Mouse (Mus musculus) heart, postnatal 0 days (tissue): ENCODE results near the gene Plcl1. TPM values are rescaled to one million over a fixed set of nuclear protein-coding genes. Genes with fewer than 3 reads are reported as not detected.

ENCODE experiments used
- ATAC-seq: fragments of 200-750 bp; cut with Nextera tagmentation; 2 replicates; pipeline ENCODE4 v1.8.0; 2017; ENCODE audit warnings: low read depth, moderate number of reproducible peaks, moderate library complexity; ENCODE audit not compliant: insufficient read depth
- DNase-seq: peaks from one replicate; pipeline ENCODE4 v3.0.0-alpha.2; 2016; ENCODE audit warnings: low spot score
- H3K27ac ChIP-seq: fragments of 300-500 bp; sonication (generic); 2 replicates; pipeline ENCODE4 v1.5.1; 2014; ENCODE audit warnings: low read depth, mild to moderate bottlenecking
- H3K27me3 ChIP-seq: fragments of 300-500 bp; sonication (generic); 2 replicates; pipeline ENCODE4 v1.6.1; 2014; ENCODE audit warnings: low read length, mixed read lengths; ENCODE audit not compliant: control insufficient read depth, insufficient read depth
- H3K36me3 ChIP-seq: fragments of 300-500 bp; sonication (generic); replicated peaks from 2 replicates; pipeline ENCODE4 v1.6.1; 2014; ENCODE audit warnings: low read length, mixed read lengths; ENCODE audit not compliant: control insufficient read depth, insufficient read depth
- H3K4me1 ChIP-seq: fragments of 300-500 bp; sonication (generic); 2 replicates; pipeline ENCODE4 v1.6.1; 2014; ENCODE audit warnings: antibody characterized with exemption; ENCODE audit not compliant: control insufficient read depth, insufficient read depth
- H3K4me2 ChIP-seq: fragments of 300-500 bp; sonication (generic); 2 replicates; pipeline ENCODE4 v1.6.1; 2014; ENCODE audit warnings: low read depth, mild to moderate bottlenecking, low read length, moderate library complexity
- H3K4me3 ChIP-seq: fragments of 300-500 bp; sonication (generic); 2 replicates; pipeline ENCODE4 v1.5.1; 2014; ENCODE audit warnings: low read depth, low read length
- H3K9ac ChIP-seq: fragments of 300-500 bp; sonication (generic); replicated peaks from 2 replicates; pipeline ENCODE4 v1.6.1; 2014; ENCODE audit warnings: low read depth, low read length, mixed read lengths
- H3K9me3 ChIP-seq: fragments of 300-500 bp; sonication (generic); replicated peaks from 2 replicates; pipeline ENCODE4 v1.6.1; 2016; ENCODE audit warnings: low read length; ENCODE audit not compliant: control insufficient read depth
- CTCF ChIP-seq: IDR thresholded peaks from 2 replicates; pipeline ENCODE4 v1.5.1; 2016; ENCODE audit warnings: antibody characterized with exemption, control low read depth, low read depth
- EP300 ChIP-seq: IDR thresholded peaks from 2 replicates; pipeline ENCODE4 v1.6.1; 2016; ENCODE audit warnings: antibody characterized with exemption, low read depth
- WGBS: fragments of 180-500 bp; shearing (Covaris S2); extraction: QIAGEN DNeasy Blood & Tissue Kit; methylation state at CpG from one replicate; pipeline ENCODE4 v1.1.7; 2014; 5-methylcytosine and 5-hydroxymethylcytosine counted together
- polyA plus RNA-seq: library from polyadenylated mRNA; unstranded; fragments of >200 nt; fragmentation: Nextera tagmentation; extraction: Ambion mirVana; gene quantifications from 2 replicates; pipeline ENCODE4 v1.2.1, GENCODE M21; 2015
- total RNA-seq: library from RNA; depleted of rRNA; stranded (reverse); fragments of >200 nt; gene quantifications from 2 replicates; pipeline ENCODE4 v1.2.3, GENCODE M21; 2014; ENCODE audit warnings: low replicate concordance

Plcl1 gene
- total and polyA plus RNA-seq, 2 experiments from 2014 or later = 0.11 to 1.2 TPM

DNA sequence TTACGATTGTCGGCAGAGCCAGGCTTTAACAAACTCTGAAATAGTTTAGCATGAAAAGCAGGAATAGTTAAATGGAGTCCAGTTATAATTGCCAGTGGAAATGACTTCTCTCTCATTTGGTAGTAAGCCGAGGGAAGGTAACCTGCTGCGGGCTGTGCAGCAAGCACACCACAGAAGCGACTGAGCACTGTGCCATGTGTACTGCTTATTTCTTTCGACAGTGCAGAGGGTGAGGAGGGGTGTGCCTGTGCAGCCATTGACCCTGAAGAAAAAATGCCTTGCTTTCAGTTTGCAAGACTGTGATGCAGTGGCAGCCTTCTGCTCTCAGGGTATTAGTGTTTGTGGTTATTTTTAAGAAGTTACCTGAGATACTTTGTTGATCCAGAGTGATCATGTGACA, 299.5 kb downstream of the Plcl1 start:
- no peak overlapping the region for H3K4me2 ChIP-seq
- no peak overlapping the region for H3K9ac ChIP-seq
- ATAC-seq = no peak
- H3K27me3 ChIP-seq = no peaks in the 10 kb centered on the region
- no peak overlapping the region for H3K27ac ChIP-seq
- no peaks in the 10 kb centered on the region for H3K9me3 ChIP-seq
- H3K4me3 ChIP-seq = no peak overlapping the region
- WGBS = 85% methylated on average over 6 of the region's 6 CpGs
- H3K4me1 ChIP-seq = no peaks in the 10 kb centered on the region
- H3K36me3 ChIP-seq = no peaks in the 10 kb centered on the region
- DNase-seq = no peak
- TF ChIP-seq EP300 = no peak
- TF ChIP-seq CTCF = no peak

DNA sequence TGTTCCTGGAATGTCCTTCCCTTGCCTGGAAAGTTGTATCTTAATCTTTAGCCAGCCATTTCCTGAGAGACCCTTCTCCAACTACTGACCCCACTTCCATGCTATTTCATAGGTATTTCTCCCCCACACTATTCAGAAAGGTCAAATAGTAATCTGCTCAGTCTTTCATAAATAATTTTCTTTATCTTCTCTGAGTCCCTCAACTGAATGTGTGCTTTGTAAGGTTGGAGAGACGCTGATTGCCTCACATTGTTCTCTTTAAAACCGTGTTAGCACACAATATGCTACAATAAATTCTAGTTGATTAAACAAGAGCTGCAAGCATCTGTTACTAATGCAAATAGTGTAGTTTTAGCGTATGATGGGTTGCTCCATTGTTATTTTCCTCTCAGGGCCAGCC, 300.0 kb downstream of the Plcl1 start:
- Histone ChIP-seq H3K9me3 (no peaks in the 10 kb centered on the region), H3K27me3 (no peaks in the 10 kb centered on the region), H3K9ac (no peak overlapping the region), H3K36me3 (no peaks in the 10 kb centered on the region), H3K4me2 (no peak overlapping the region), H3K27ac (no peak overlapping the region), H3K4me1 (no peaks in the 10 kb centered on the region), H3K4me3 (no peak overlapping the region)
- TF ChIP-seq EP300 = no peak
- TF ChIP-seq CTCF = no peak
- DNase-seq (no peak), ATAC-seq (no peak)
- WGBS = 67% methylated on average over 3 of the region's 3 CpGs

DNA sequence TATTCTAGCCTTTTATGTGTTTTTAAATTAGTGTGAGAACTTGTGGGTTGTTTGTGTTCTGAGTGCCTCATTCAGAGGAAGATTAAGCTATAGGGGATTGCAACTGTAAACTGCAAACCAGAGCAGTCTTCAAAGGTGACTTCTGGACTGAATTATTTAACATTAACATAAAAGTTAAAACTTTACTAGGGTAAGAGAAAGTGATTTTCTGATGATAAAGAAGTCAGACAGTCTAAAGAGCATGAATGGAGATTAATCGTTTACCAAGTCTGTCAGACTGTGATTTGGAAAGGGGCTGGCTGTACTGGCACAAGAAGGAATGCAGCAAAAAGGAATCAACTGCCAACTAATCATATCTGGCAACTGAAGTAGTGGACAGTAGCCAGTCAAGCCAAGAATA, 301.2 kb downstream of the Plcl1 start:
- Histone ChIP-seq H3K9me3 (no peaks in the 10 kb centered on the region), H3K4me2 (no peak overlapping the region), H3K36me3 (no peaks in the 10 kb centered on the region), H3K27ac (no peak overlapping the region), H3K4me1 (no peaks in the 10 kb centered on the region), H3K27me3 (no peaks in the 10 kb centered on the region), H3K9ac (no peak overlapping the region), H3K4me3 (no peak overlapping the region)
- TF ChIP-seq CTCF (no peak), EP300 (no peak)
- WGBS = 37% methylated on average over 1 of the region's 1 CpGs
- DNase-seq (no peak), ATAC-seq (no peak)

DNA sequence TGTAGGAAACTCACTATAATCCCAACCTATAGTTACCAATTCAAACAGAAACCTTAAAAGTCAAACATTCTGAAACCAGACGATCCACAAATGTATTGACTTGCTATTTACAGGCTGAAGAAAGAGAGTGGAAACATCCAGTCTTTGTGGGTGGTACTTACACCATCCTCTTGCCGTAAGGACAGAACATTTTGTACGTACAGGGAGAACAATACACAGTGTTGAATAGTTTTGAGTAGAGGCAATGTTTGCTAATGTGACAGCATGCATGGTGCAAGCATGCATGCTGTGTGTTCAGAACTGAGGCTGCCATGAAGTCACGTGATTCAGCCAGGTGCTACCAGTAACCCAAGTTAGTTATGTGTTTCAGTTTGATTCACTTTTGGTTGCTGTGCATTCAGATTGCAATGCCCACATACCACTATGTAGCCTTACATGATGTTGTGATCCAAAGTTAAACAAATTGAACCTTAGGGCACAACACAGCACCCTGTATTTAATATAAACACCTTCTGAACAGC, 311.6 kb downstream of the Plcl1 start:
- TF ChIP-seq CTCF (no peak), EP300 (no peak)
- Histone ChIP-seq H3K9ac (no peak overlapping the region), H3K27me3 (no peaks in the 10 kb centered on the region), H3K4me1 (no peaks in the 10 kb centered on the region), H3K9me3 (no peaks in the 10 kb centered on the region), H3K4me2 (no peak overlapping the region), H3K4me3 (no peak overlapping the region), H3K27ac (no peak overlapping the region), H3K36me3 (no peaks in the 10 kb centered on the region)
- ATAC-seq = no peak
- WGBS = 75% methylated on average over 4 of the region's 4 CpGs
- no peak for DNase-seq

DNA sequence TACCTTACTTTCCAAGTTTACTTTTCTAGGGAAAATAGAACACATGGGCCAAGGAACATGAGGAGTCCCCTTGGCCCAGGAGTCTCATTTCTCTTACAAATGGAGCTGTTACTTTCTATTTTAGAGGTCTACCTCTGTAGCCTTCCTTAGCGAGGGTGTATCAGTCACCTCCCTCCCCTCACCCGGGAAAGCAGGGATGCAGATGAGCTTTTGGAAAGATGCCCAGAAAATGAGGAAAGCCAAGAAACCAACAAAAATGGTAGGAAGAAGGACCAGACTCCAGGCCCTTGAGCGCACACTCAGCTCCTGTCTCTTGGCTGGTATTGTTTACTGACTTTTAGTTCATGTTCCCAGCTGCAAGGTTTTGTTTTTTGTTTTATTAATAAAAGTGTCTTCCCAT, 319.7 kb downstream of the Plcl1 start:
- Histone ChIP-seq H3K4me3 (no peak overlapping the region), H3K4me1 (no peaks in the 10 kb centered on the region), H3K27ac (no peak overlapping the region), H3K36me3 (no peaks in the 10 kb centered on the region), H3K27me3 (no peaks in the 10 kb centered on the region), H3K9me3 (no peaks in the 10 kb centered on the region), H3K9ac (no peak overlapping the region), H3K4me2 (no peak overlapping the region)
- no peak for DNase-seq
- WGBS = 52% methylated on average over 3 of the region's 3 CpGs
- no peak for ATAC-seq
- TF ChIP-seq CTCF = no peak
- TF ChIP-seq EP300 = no peak

DNA sequence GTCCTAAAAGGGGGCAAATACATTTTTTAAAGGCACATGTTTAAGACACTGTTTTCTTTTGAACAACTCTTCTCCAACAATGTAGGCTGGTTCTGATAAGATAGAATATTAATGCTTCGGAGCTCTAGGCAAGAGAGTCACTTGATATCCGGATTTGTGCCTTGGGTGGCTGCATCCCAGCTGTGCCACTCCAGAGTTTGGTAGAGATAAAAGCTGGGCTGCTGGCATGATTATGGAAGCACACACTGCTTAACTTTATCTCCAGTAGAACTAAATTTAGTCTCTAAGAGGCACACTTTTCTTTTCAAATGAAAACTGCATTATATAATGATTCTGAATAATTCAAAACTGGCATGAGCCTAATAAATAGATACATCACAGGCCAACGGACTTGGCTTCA, 323.6 kb downstream of the Plcl1 start:
- 47% methylated on average over 3 of the region's 3 CpGs for WGBS
- Histone ChIP-seq H3K4me1 (no peaks in the 10 kb centered on the region), H3K4me2 (no peak overlapping the region), H3K36me3 (no peaks in the 10 kb centered on the region), H3K9me3 (no peaks in the 10 kb centered on the region), H3K27me3 (no peaks in the 10 kb centered on the region), H3K27ac (no peak overlapping the region), H3K4me3 (no peak overlapping the region), H3K9ac (no peak overlapping the region)
- TF ChIP-seq CTCF (no peak), EP300 (no peak)
- no peak for ATAC-seq
- no peak for DNase-seq
